Mouse (Mus musculus) MEL (cell line): Measurements from ENCODE around the gene Ccdc182.

Experiments
- MAFK ChIP-seq: IDR thresholded peaks from 2 replicates; pipeline ENCODE4 v1.6.1; 2011; ENCODE audit warnings: low read depth, mild to moderate bottlenecking, low read length, improper control_type of control experiment, borderline replicate concordance
- SMC3 ChIP-seq: IDR thresholded peaks from 2 replicates; pipeline ENCODE4 v1.6.1; 2011; ENCODE audit warnings: low read depth, low read length, improper control_type of control experiment
- ZC3H11A ChIP-seq: IDR thresholded peaks from 2 replicates; pipeline ENCODE4 v1.6.1; 2012; ENCODE audit warnings: low read depth, mild to moderate bottlenecking, inconsistent platforms, low read length, improper control_type of control experiment

DNA sequence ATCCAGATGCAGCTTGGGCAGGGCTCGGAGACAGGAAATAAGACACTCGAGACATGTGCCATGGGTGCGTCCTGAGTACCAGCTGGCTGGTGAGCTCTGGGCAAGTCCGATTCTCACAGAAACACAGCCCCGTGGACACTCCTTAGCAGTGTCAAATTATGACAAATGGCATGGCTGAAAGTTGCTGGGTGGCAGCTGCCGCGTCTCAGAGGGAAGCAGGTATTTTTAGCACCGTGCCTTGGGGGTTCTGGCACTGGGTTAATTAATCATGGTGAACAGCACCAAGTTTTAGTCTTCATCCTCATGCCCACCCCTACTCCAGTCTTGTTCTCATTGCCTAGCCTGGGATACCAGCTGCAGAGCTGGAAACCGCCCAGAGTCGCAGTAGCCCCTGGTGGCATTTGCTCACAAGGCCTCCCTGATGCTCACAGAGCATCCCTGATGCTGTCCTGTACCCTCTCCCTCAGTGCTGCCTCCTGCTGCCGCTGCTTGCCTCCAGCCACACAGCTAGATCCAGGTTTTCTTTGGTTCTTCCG is 5.0 kb upstream of the Ccdc182 start:
- TF ChIP-seq SMC3 (no peak), MAFK (no peak), ZC3H11A (no peak)
